Mouse (Mus musculus) MEL (cell line): ENCODE data around the gene Syt2. TPM values are rescaled to one million over a fixed set of nuclear protein-coding genes. Genes with fewer than 3 reads are reported as not detected.

Source experiments
- DNase-seq: peaks from one replicate; pipeline ENCODE4 v3.0.0; 2011; ENCODE audit warnings: low read depth, low spot score
- H3K27ac ChIP-seq: 2 replicates; pipeline ENCODE4 v1.5.1; 2012; ENCODE audit warnings: low read depth, mild to moderate bottlenecking, control low read depth, low read length, moderate library complexity; ENCODE audit not compliant: control insufficient read depth
- H3K27me3 ChIP-seq, 2 experiments: fragments of 150-350 bp in 1 of 2; sonication (generic) in 1 of 2; 2 replicates each; pipeline ENCODE4 v1.6.1; 2012; ENCODE audit warnings: low read length in 2 of 2, mild to moderate bottlenecking in 2 of 2, improper control_type of control experiment in 1 of 2, moderate library complexity in 1 of 2; ENCODE audit not compliant: insufficient read depth in 2 of 2, control insufficient read depth in 1 of 2
- H3K36me3 ChIP-seq, 2 experiments: 2 replicates each; pipeline ENCODE4 v1.6.1; 2012 to 2014; ENCODE audit warnings: low read length in 2 of 2, improper control_type of control experiment in 1 of 2, inconsistent platforms in 1 of 2, mild to moderate bottlenecking in 1 of 2; ENCODE audit not compliant: insufficient read depth in 2 of 2, control insufficient read depth in 1 of 2
- H3K4me1 ChIP-seq, 2 experiments: fragments of 150-350 bp in 1 of 2; sonication (generic) in 1 of 2; 2 replicates each; pipeline ENCODE4 v1.6.1; 2012; ENCODE audit warnings: low read length in 2 of 2, improper control_type of control experiment in 1 of 2, mild to moderate bottlenecking in 1 of 2; ENCODE audit not compliant: insufficient read depth in 2 of 2, control insufficient read depth in 1 of 2
- H3K4me3 ChIP-seq, 2 experiments: fragments of 150-350 bp in 1 of 2; sonication (generic) in 1 of 2; 2 replicates each; pipeline ENCODE4 v1.5.1; 2012; ENCODE audit warnings: low read depth in 2 of 2, low read length in 2 of 2, mild to moderate bottlenecking in 2 of 2, moderate library complexity in 2 of 2, control low read depth in 1 of 2, improper control_type of control experiment in 1 of 2; ENCODE audit not compliant: control insufficient read depth in 1 of 2, insufficient read depth in 1 of 2
- H3K79me2 ChIP-seq: 2 replicates; pipeline ENCODE4 v1.6.1; 2012; ENCODE audit warnings: mild to moderate bottlenecking, low read length, moderate library complexity; ENCODE audit not compliant: control insufficient read depth, poor library complexity, insufficient read depth
- H3K9ac ChIP-seq: 2 replicates; pipeline ENCODE4 v1.6.1; 2012; ENCODE audit warnings: low read depth, mild to moderate bottlenecking, control low read depth, low read length, moderate library complexity; ENCODE audit not compliant: control insufficient read depth, poor library complexity, severe bottlenecking
- H3K9me3 ChIP-seq: fragments of 150-350 bp; sonication (generic); replicated peaks from 2 replicates; pipeline ENCODE4 v1.6.1; 2012; ENCODE audit warnings: mild to moderate bottlenecking, low read length, improper control_type of control experiment, moderate library complexity; ENCODE audit not compliant: insufficient read depth
- BHLHE40 ChIP-seq: IDR thresholded peaks from 2 replicates; pipeline ENCODE4 v1.6.1; 2012; ENCODE audit warnings: low read depth, mild to moderate bottlenecking, inconsistent platforms, low read length, improper control_type of control experiment, borderline replicate concordance
- CTCF ChIP-seq, 3 experiments: IDR thresholded peaks in 2 of 3; conservative IDR thresholded peaks in 1 of 3; 2 replicates each; pipeline ENCODE4 v1.5.1; 2011 to 2012; ENCODE audit warnings: low read length in 3 of 3, low read depth in 2 of 3, mild to moderate bottlenecking in 2 of 3, improper control_type of control experiment in 1 of 3, inconsistent platforms in 1 of 3, mixed read lengths in 1 of 3, moderate library complexity in 1 of 3; ENCODE audit not compliant: control insufficient read depth in 1 of 3, insufficient read depth in 1 of 3, poor library complexity in 1 of 3, severe bottlenecking in 1 of 3
- EP300 ChIP-seq, 2 experiments: IDR thresholded peaks; 2 replicates each; pipeline ENCODE4 v1.6.1; 2011; ENCODE audit warnings: improper control_type of control experiment in 2 of 2, low read length in 2 of 2, low read depth in 1 of 2, mild to moderate bottlenecking in 1 of 2
- GABPA ChIP-seq: IDR thresholded peaks from 2 replicates; pipeline ENCODE4 v1.6.1; 2012; ENCODE audit warnings: low read depth, mild to moderate bottlenecking, inconsistent platforms, low read length, improper control_type of control experiment, moderate library complexity
- GATA1 ChIP-seq: IDR thresholded peaks from 2 replicates; pipeline ENCODE4 v1.6.1; 2011; ENCODE audit warnings: low read depth, low read length, improper control_type of control experiment
- HCFC1 ChIP-seq: IDR thresholded peaks from 2 replicates; pipeline ENCODE4 v1.6.1; 2012; ENCODE audit warnings: low read depth, mild to moderate bottlenecking, inconsistent platforms, low read length, improper control_type of control experiment, moderate library complexity
- KAT2A ChIP-seq: conservative IDR thresholded peaks from 2 replicates; pipeline ENCODE4 v1.6.1; 2012; ENCODE audit warnings: low read depth, low read length, improper control_type of control experiment, inconsistent platforms
- MAFK ChIP-seq: IDR thresholded peaks from 2 replicates; pipeline ENCODE4 v1.6.1; 2011; ENCODE audit warnings: low read depth, mild to moderate bottlenecking, low read length, improper control_type of control experiment, borderline replicate concordance
- MAZ ChIP-seq: IDR thresholded peaks from 2 replicates; pipeline ENCODE4 v1.6.1; 2012; ENCODE audit warnings: low read depth, mild to moderate bottlenecking, inconsistent platforms, low read length, improper control_type of control experiment
- MEF2A ChIP-seq: IDR thresholded peaks from 2 replicates; pipeline ENCODE4 v1.6.1; 2014; ENCODE audit warnings: low read depth, mild to moderate bottlenecking, inconsistent platforms, low read length, improper control_type of control experiment; ENCODE audit not compliant: poor library complexity, insufficient replicate concordance, severe bottlenecking; ENCODE audit errors: extremely low read depth
- MYB ChIP-seq: IDR thresholded peaks from 2 replicates; pipeline ENCODE4 v1.6.1; 2011; ENCODE audit warnings: mild to moderate bottlenecking, low read depth, low read length, improper control_type of control experiment
- NELFE ChIP-seq: IDR thresholded peaks from 2 replicates; pipeline ENCODE4 v1.6.1; 2011; ENCODE audit warnings: low read depth, low read length, improper control_type of control experiment
- POLR2AphosphoS5 ChIP-seq: IDR thresholded peaks from 2 replicates; pipeline ENCODE4 v1.6.1; 2012; ENCODE audit warnings: low read depth, borderline replicate concordance, mild to moderate bottlenecking, inconsistent platforms, low read length, moderate library complexity, mixed read lengths
- RCOR1 ChIP-seq: IDR thresholded peaks from 2 replicates; pipeline ENCODE4 v1.6.1; 2012; ENCODE audit warnings: low read depth, mild to moderate bottlenecking, inconsistent platforms, low read length, improper control_type of control experiment
- SMC3 ChIP-seq: IDR thresholded peaks from 2 replicates; pipeline ENCODE4 v1.6.1; 2011; ENCODE audit warnings: low read depth, low read length, improper control_type of control experiment
- TAL1 ChIP-seq: IDR thresholded peaks from 2 replicates; pipeline ENCODE4 v1.6.1; 2012; ENCODE audit warnings: mild to moderate bottlenecking, inconsistent platforms, low read length, moderate library complexity, mixed read lengths
- UBTF ChIP-seq: IDR thresholded peaks from 2 replicates; pipeline ENCODE4 v1.6.1; 2012; ENCODE audit warnings: low read depth, mild to moderate bottlenecking, inconsistent platforms, low read length, improper control_type of control experiment, moderate library complexity, borderline replicate concordance; ENCODE audit not compliant: insufficient read depth
- ZC3H11A ChIP-seq: IDR thresholded peaks from 2 replicates; pipeline ENCODE4 v1.6.1; 2012; ENCODE audit warnings: low read depth, mild to moderate bottlenecking, inconsistent platforms, low read length, improper control_type of control experiment
- ZKSCAN1 ChIP-seq: IDR thresholded peaks from 2 replicates; pipeline ENCODE4 v1.6.1; 2012; ENCODE audit warnings: low read depth, mild to moderate bottlenecking, inconsistent platforms, low read length, improper control_type of control experiment, moderate library complexity
- ZMIZ1 ChIP-seq: IDR thresholded peaks from 2 replicates; pipeline ENCODE4 v1.6.1; 2012; ENCODE audit warnings: low read depth, mild to moderate bottlenecking, inconsistent platforms, low read length, improper control_type of control experiment, moderate library complexity
- ZNF384 ChIP-seq: IDR thresholded peaks from 2 replicates; pipeline ENCODE4 v1.6.1; 2012; ENCODE audit warnings: low read depth, mild to moderate bottlenecking, inconsistent platforms, low read length, improper control_type of control experiment
- polyA plus RNA-seq, 2 experiments: library from polyadenylated mRNA; stranded (reverse) in 1 of 2; unstranded in 1 of 2; fragments of >175 nt in 1 of 2; fragments of >200 nt in 1 of 2; gene quantifications; 2 replicates each; pipeline versions ENCODE4 v1.2.1 to v1.2.4; 2012; ENCODE audit warnings: low replicate concordance in 2 of 2, low read depth in 1 of 2; ENCODE audit not compliant: insufficient read length in 2 of 2, insufficient read depth in 1 of 2, missing spikeins in 1 of 2
- total RNA-seq: library from RNA; depleted of rRNA; stranded (reverse); fragments of 300-350 nt; gene quantifications from 2 replicates; pipeline ENCODE4 v1.2.3, GENCODE M21; 2012

Syt2 gene
- total and polyA plus RNA-seq, 3 experiments = 0.31 TPM; not detected in 2

- Histone ChIP-seq H3K79me2 (no peaks in the 10 kb centered on the region), H3K4me1 (peaks cover 0 to 7% of the 10 kb centered on the region in 2 experiments; a peak in 2 of 4 replicates), H3K27me3 (peaks cover 0 to 6% of the 10 kb centered on the region in 2 experiments; a peak in 3 of 4 replicates), H3K9me3 (no peaks in the 10 kb centered on the region), H3K9ac (no peak overlapping the region), H3K4me3 (no peak overlapping the region), H3K27ac (no peak overlapping the region), H3K36me3 (peaks cover 0 to 2% of the 10 kb centered on the region in 2 experiments; a peak in 1 of 4 replicates)
- DNase-seq = no peak
- TF ChIP-seq POLR2AphosphoS5 = no peak
- TF ChIP-seq UBTF = no peak
- no peak for TF ChIP-seq SMC3
- TF ChIP-seq MEF2A = no peak
- TF ChIP-seq GABPA = no peak
- no peak for TF ChIP-seq EP300 (IDR thresholded peaks at IDR 0.05; ENCODE audit: low read depth in 1 of 2, low read length in 2 of 2)
- TF ChIP-seq TAL1 = no peak
- no peak for TF ChIP-seq RCOR1
- TF ChIP-seq NELFE = no peak
- TF ChIP-seq BHLHE40 = no peak
- TF ChIP-seq ZNF384 = no peak
- no peak for TF ChIP-seq HCFC1
- no peak for TF ChIP-seq GATA1
- TF ChIP-seq ZKSCAN1 = no peak
- TF ChIP-seq ZC3H11A = no peak
- no peak for TF ChIP-seq MYB
- no peak for TF ChIP-seq MAZ
- TF ChIP-seq ZMIZ1 = no peak
Measured at GRCm38 (mm10) chr1:134737463-134737862, 91.0 kb downstream of the Syt2 start.

GRCm38 (mm10) chr1:134741433-134741832 lies 95.0 kb downstream of the Syt2 start:
- peak; percentile 81 for DNase-seq
- H3K27ac ChIP-seq = peak overlapping the region; percentile 24; the same call in 1 of the 2 replicates
- TF ChIP-seq SMC3 (peak; percentile 67), ZKSCAN1 (no peak), MAFK (0 out of 2 replicates have a peak, but pooled peaks have one; percentile 16), ZC3H11A (peak; percentile 27; the same call in 1 of the 2 replicates), KAT2A (no peak), CTCF (IDR thresholded peaks at IDR 0.05 in 2 of 3, conservative IDR thresholded peaks at IDR 0.05 in 1 of 3; ENCODE audit: control insufficient read depth in 1 of 3, insufficient read depth in 1 of 3, low read depth in 2 of 3, low read length in 3 of 3, poor library complexity in 1 of 3, severe bottlenecking in 1 of 3) (peak; percentile 35 to 62 (median 59))
- H3K9ac ChIP-seq = peak overlapping the region; percentile 24; the same call in 1 of the 2 replicates
- peaks cover 0 to 2% of the 10 kb centered on the region in 2 experiments; a peak in 1 of 4 replicates for H3K36me3 ChIP-seq
- H3K79me2 ChIP-seq = no peaks in the 10 kb centered on the region
- no peaks in the 10 kb centered on the region for H3K27me3 ChIP-seq
- no peaks in the 10 kb centered on the region for H3K9me3 ChIP-seq
- peaks cover 2 to 11% of the 10 kb centered on the region in 2 experiments; a peak in 2 of 4 replicates for H3K4me1 ChIP-seq
- peak overlapping the region; percentile 36 to 37; a peak in 3 of 4 replicates for H3K4me3 ChIP-seq
